Comparison of ENCODE assay signal across 8 mouse cellular contexts in the genomic region with DNA sequence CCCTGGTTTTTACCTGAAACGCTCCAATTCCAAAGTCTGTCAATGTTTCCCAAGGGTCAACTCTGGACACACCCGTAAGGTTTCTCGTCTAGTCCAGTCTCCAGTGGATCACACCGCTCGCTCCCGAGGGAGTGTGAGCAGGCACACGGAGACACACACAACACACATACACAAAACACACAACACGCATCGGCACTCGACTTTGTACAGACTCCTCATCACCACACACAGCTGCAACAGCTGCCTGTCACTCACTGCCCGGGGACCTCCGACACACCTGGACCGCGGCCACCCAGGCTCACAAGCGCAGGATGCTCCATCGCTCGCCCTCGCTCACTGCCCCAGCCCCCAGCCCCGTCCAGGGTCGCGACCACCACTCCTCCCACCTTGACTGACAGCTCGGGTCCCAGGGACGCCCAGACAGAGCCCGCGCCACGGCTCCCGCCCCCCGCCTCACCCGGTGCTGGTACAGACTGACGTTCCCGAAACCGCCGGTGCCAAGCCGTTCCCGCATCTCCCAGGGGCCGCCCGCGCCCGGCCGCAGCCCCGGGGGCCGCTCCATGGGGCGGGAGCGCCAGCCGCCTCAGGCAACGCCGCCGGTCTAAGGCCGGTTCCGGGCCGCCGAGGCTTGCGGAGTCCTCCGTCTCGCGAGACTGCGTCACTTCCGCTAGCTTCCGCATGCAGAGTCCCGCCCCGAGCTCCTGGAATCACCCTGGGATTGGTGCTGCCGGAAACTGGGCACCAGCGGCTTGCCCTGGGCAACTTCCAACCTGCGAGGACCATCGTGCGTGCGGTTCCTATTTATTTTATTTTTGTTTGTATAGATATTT. TPM values are rescaled to one million over a fixed set of nuclear protein-coding genes. Genes with fewer than 3 reads are reported as not detected.
DNase-seq lines count a peak whose midpoint lies in the region; ATAC-seq lines count a peak whose summit lies in the region.

A gene (minus strand): TSS at position 650 of the 830 bp plus-strand sequence.

- peak within 1 kb of the TSS; percentile 97 for H3K4me3 ChIP-seq in hindbrain, embryonic 11.5 days (ENCODE audit: low read depth, low read length)

- WGBS in hindbrain, embryonic 11.5 days, result 1% methylated on average over 67 of the region's 67 CpGs

- peak within 1 kb of the TSS; percentile 93 for H3K9ac ChIP-seq in hindbrain, embryonic 11.5 days (ENCODE audit: low read depth, low read length)

- H3K27me3 ChIP-seq in hindbrain, embryonic 11.5 days (ENCODE audit: control insufficient read depth, insufficient read depth, low read length), result no peaks in the 10 kb centered on the region

- peak; percentile 99 for ATAC-seq in hindbrain, embryonic 11.5 days (ENCODE audit: low FRiP score)

- H3K9me3 ChIP-seq in hindbrain, embryonic 11.5 days (ENCODE audit: control insufficient read depth, low read length), result no peaks in the 10 kb centered on the region

- DNase-seq in Muller cell, postnatal 12 days (ENCODE audit: inconsistent ontology term), result peak; percentile 92
- DNase-seq in cerebellum, adult 9-11 months, result peak; percentile 95
- DNase-seq in frontal cortex, adult 2 months (ENCODE audit: extremely low spot score in 1 of 2, low spot score in 1 of 2), result peak; percentile 89 to 96
- peak; percentile 98 for DNase-seq in hindbrain, embryonic 11.5 days (ENCODE audit: low spot score)
- DNase-seq in layer of hippocampus, postnatal 10 days (ENCODE audit: low spot score in 2 of 2), result peak; percentile 94 to 95
- DNase-seq in lung, postnatal 10 days, result peak; percentile 98
- peak; percentile 95 for DNase-seq in ovary, postnatal 36 days (ENCODE audit: low spot score)
- peak; percentile 95 for DNase-seq in thymus, postnatal 25 days

- H3K4me1 ChIP-seq in hindbrain, embryonic 11.5 days (replicated peaks; ENCODE audit: control insufficient read depth, insufficient read depth, low read length), result peaks cover 5% of the 10 kb centered on the region; the same call in 1 of the 2 replicates

- peak within 1 kb of the TSS; percentile 60; the same call in 1 of the 2 replicates for H3K27ac ChIP-seq in hindbrain, embryonic 11.5 days (ENCODE audit: low read depth, low read length)

- H3K4me2 ChIP-seq in hindbrain, embryonic 11.5 days (replicated peaks; ENCODE audit: low read depth, low read length), result peak within 1 kb of the TSS; percentile 83

- 0 out of 2 replicates have a peak, but pooled peaks cover 2% of the 10 kb centered on the region for H3K36me3 ChIP-seq in hindbrain, embryonic 11.5 days (ENCODE audit: control insufficient read depth, insufficient read depth, low read length)

RNA-seq across cellular contexts. Expression of the gene that starts here (rescaled TPM):
- polyA plus RNA-seq in frontal cortex, adult 2 months (2012; rRNA removed), result 102 and 117 TPM in 2 replicates
- 58.7 and 61.0 TPM in 2 replicates for polyA plus RNA-seq in hindbrain, embryonic 11.5 days (2014; fragmentation: Nextera tagmentation; extraction: Ambion mirVana)
- total RNA-seq in layer of hippocampus, postnatal 10 days (2021), result 10 to 100 TPM; 43.6 to 52.9 TPM

Comparison
In these comparisons a context has a peak if more than half of its experiments do, and no peak if none do; other contexts are left out.
1. Peak in every context shown above with its lines: DNase-seq, ATAC-seq, H3K4me3 ChIP-seq and H3K27ac ChIP-seq.